Mouse (Mus musculus) hindbrain, embryonic 14.5 days (tissue): ENCODE measurements around the gene Theg. TPM values are rescaled to one million over a fixed set of nuclear protein-coding genes. Genes with fewer than 3 reads are reported as not detected.

Experiments used
- ATAC-seq: fragments of 200-750 bp; cut with Nextera tagmentation; 2 replicates; pipeline ENCODE4 v1.8.0; 2017; ENCODE audit warnings: moderate number of reproducible peaks, mild to moderate bottlenecking, moderate TSS enrichment, moderate library complexity; ENCODE audit not compliant: low FRiP score
- DNase-seq: peaks from one replicate; pipeline ENCODE4 v3.0.0-alpha.2; 2015; ENCODE audit warnings: low spot score
- H3K27ac ChIP-seq: fragments of 300-500 bp; sonication (generic); 2 replicates; pipeline ENCODE4 v1.5.1; 2014; ENCODE audit warnings: mild to moderate bottlenecking, moderate library complexity
- H3K27me3 ChIP-seq: fragments of 300-500 bp; sonication (generic); 2 replicates; pipeline ENCODE4 v1.6.1; 2014; ENCODE audit warnings: mild to moderate bottlenecking, low read length, mixed read lengths; ENCODE audit not compliant: control insufficient read depth, insufficient read depth
- H3K36me3 ChIP-seq: fragments of 300-500 bp; sonication (generic); replicated peaks from 2 replicates; pipeline ENCODE4 v1.6.1; 2014; ENCODE audit not compliant: control insufficient read depth, insufficient read depth
- H3K4me1 ChIP-seq: fragments of 300-500 bp; sonication (generic); replicated peaks from 2 replicates; pipeline ENCODE4 v1.6.1; 2014; ENCODE audit warnings: antibody characterized with exemption, low read length, mixed read lengths; ENCODE audit not compliant: control insufficient read depth, insufficient read depth
- H3K4me2 ChIP-seq: fragments of 300-500 bp; sonication (generic); replicated peaks from 2 replicates; pipeline ENCODE4 v1.6.1; 2014; ENCODE audit warnings: mild to moderate bottlenecking, moderate library complexity
- H3K4me3 ChIP-seq: fragments of 300-500 bp; sonication (generic); replicated peaks from 2 replicates; pipeline ENCODE4 v1.5.1; 2014; ENCODE audit warnings: mild to moderate bottlenecking, low read length
- H3K9ac ChIP-seq: fragments of 300-500 bp; sonication (generic); 2 replicates; pipeline ENCODE4 v1.6.1; 2014
- H3K9me3 ChIP-seq: fragments of 300-500 bp; sonication (generic); 2 replicates; pipeline ENCODE4 v1.6.1; 2016; ENCODE audit warnings: low read length; ENCODE audit not compliant: control insufficient read depth
- WGBS: fragments of 180-500 bp; shearing (Covaris S2); extraction: QIAGEN DNeasy Blood & Tissue Kit; methylation state at CpG from one replicate; pipeline ENCODE4 v1.1.7; 2014; 5-methylcytosine and 5-hydroxymethylcytosine counted together
- polyA plus RNA-seq: library from polyadenylated mRNA; unstranded; fragments of >200 nt; fragmentation: Nextera tagmentation; extraction: Ambion mirVana; gene quantifications from 2 replicates; pipeline ENCODE4 v1.2.1, GENCODE M21; 2014

Theg gene
- polyA plus RNA-seq, 1 experiment from 2014 or later, result not detected

DNA sequence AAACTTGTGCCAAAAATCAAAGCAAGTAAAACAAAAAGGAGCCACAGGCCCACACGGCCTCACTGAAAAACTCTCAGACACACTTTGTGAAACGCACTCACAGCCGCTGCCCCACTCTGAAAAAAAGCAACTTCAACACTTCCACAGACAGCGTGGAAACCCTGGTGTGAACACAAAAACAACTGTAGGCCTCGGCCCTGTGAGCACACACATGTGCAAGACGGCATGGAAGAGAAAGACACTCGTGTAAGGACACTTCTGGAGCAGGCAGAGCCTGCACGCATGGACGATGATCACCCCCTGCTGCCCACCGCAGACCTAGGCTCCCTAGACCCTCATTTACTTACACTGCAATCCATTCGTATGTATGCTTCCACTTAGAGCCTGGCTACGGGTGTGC, 41.2 kb downstream of the Theg start:
- H3K4me2 ChIP-seq, result no peak overlapping the region
- H3K36me3 ChIP-seq, result peaks cover 93% of the 10 kb centered on the region
- no peak for ATAC-seq
- no peaks in the 10 kb centered on the region for H3K27me3 ChIP-seq
- no peaks in the 10 kb centered on the region for H3K4me1 ChIP-seq
- no peak for DNase-seq
- no peak overlapping the region for H3K9ac ChIP-seq
- H3K9me3 ChIP-seq, result no peaks in the 10 kb centered on the region
- 89% methylated on average over 12 of the region's 12 CpGs for WGBS
- no peak overlapping the region for H3K4me3 ChIP-seq
- no peak overlapping the region for H3K27ac ChIP-seq

DNA sequence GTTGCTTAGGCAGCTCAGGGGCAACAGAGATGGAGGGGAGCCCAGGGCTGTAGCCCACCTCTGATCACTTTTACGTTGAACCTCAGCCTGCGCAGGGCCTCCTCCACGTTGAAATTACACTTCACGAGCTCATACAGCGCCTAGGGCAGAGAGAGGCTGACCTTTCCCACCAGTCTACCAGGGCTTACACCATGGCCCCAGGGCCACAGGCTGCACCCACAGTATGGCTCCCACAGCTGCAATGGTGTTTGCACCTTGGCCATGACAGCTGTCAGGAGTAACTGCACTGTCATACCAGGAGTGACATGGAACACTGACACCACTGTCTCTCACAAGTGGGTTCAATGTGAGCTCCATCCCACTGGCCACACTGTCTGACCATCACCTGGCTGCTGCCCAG, 42.5 kb downstream of the Theg start:
- no peak overlapping the region for H3K4me2 ChIP-seq
- no peaks in the 10 kb centered on the region for H3K4me1 ChIP-seq
- no peak overlapping the region for H3K4me3 ChIP-seq

DNA sequence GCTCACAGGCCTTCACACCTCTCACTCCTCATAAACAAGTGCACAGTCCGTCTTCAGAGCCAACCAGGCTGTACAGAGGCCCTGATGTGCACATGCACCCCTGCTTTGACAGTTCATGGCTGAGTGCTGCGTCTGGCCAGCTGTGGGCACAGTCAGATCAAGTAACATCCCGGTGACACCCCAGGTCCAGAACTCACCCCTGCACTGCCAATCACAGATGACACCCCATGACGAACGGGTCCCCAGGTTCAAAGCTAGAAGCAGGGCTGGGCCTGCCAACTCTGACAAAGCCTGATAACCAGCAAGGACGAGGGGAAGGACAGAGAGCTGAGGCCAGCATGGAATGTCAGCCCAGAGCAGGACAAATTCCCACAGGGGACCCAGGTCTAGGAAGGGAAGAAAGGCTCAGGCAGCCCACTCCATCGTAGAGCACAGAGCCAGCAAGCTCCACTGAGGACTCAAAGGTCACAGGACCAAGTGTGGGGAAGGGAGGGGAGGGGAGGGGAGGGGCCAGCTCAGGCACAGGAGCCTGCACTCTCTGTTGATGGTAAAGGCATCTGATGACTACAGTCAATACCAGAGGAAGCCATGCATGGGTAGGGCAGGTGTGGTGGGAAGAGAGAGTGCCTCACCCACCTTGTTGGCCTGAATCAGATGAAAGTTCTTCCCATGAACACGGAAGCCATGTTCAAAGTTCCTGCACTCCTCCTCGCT, 43.1 kb downstream of the Theg start:
- H3K36me3 ChIP-seq, result peaks cover 99% of the 10 kb centered on the region
- H3K4me1 ChIP-seq, result no peaks in the 10 kb centered on the region
- no peaks in the 10 kb centered on the region for H3K27me3 ChIP-seq
- no peak for DNase-seq
- WGBS, result 87% methylated on average over 9 of the region's 9 CpGs
- no peaks in the 10 kb centered on the region for H3K9me3 ChIP-seq
- H3K4me3 ChIP-seq, result no peak overlapping the region
- ATAC-seq, result no peak
- H3K27ac ChIP-seq, result no peak overlapping the region
- H3K9ac ChIP-seq, result no peak overlapping the region
- no peak overlapping the region for H3K4me2 ChIP-seq

More for the DNA sequence above, 42.5 kb downstream of the Theg start:
- ATAC-seq (no peak), DNase-seq (no peak)
- WGBS, result 100% methylated on average over 5 of the region's 5 CpGs
- no peaks in the 10 kb centered on the region for H3K9me3 ChIP-seq
- no peaks in the 10 kb centered on the region for H3K27me3 ChIP-seq
- no peak overlapping the region for H3K9ac ChIP-seq
- no peak overlapping the region for H3K27ac ChIP-seq
- peaks cover 99% of the 10 kb centered on the region for H3K36me3 ChIP-seq

DNA sequence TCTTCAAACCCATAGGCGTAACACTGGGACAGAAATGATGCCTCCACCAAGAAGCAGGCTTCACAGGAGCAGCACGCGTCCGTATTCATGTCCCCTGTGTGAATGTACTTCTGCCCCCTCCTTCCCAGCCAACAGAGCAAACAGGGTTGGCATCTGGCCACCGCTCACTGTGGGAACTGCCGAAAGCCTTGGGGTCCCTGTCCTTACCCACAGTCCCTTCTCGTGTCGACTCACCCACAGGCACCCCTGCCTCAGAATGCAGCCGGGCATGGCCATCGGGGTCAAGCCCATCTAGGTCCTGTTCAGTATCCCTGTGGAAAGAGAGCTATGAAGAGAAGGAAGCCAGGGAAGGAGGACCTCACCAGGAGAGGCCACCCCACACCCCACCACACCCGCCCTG, 45.0 kb downstream of the Theg start:
- 93% methylated on average over 11 of the region's 11 CpGs for WGBS
- Histone ChIP-seq H3K4me2 (no peak overlapping the region), H3K27me3 (no peaks in the 10 kb centered on the region), H3K4me1 (no peaks in the 10 kb centered on the region), H3K9ac (no peak overlapping the region), H3K36me3 (peaks cover 95% of the 10 kb centered on the region), H3K27ac (no peak overlapping the region), H3K9me3 (no peaks in the 10 kb centered on the region), H3K4me3 (no peak overlapping the region)
- ATAC-seq (no peak), DNase-seq (no peak)

DNA sequence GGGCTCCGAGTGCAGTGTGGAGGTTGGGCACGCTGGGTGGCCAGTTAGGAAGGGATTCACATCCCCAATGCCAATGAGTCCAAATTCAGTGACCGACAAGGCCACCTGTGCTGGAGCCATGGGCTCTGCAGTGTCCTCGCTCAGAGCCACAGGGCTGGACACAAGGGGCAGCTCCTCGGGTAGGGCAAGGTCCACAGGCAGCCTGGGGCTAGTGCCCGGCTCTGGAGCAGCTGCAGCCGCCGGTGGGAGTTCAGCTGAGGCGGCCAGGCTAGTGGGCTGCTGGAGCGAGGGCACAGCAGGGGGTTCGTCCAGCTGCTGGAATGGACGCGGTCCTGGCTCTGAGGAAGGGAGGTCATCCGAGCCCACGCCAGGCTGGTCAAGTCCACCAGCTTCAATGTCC, 45.6 kb downstream of the Theg start:
- H3K9me3 ChIP-seq, result no peaks in the 10 kb centered on the region
- peaks cover 88% of the 10 kb centered on the region for H3K36me3 ChIP-seq
- ATAC-seq (no peak), DNase-seq (no peak)
- H3K27me3 ChIP-seq, result no peaks in the 10 kb centered on the region
- no peak overlapping the region for H3K4me2 ChIP-seq
- no peak overlapping the region for H3K27ac ChIP-seq
- H3K4me1 ChIP-seq, result no peaks in the 10 kb centered on the region
- H3K4me3 ChIP-seq, result no peak overlapping the region
- no peak overlapping the region for H3K9ac ChIP-seq
- WGBS, result 72% methylated on average over 15 of the region's 15 CpGs

DNA sequence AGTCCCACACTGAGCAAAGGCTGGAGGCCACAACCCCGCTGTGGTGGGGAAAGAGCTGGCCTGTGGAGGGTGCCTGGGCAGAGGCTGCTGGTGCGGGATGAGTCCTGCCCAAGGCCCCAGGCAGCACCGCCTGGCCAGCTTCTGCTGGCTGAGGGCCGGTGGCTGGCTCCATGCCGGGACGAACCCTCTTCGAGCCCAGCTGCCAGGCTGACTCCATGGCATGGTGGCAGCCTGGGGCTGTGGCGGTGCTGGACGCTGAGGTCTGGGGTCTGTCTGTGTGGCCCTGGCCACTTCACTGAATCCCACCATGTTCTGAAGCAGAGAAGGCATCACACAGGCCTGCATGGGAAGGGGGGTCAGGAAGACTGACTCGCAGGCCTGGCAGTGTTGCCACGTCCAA, 46.4 kb downstream of the Theg start:
- H3K9ac ChIP-seq, result no peak overlapping the region
- no peaks in the 10 kb centered on the region for H3K9me3 ChIP-seq
- no peaks in the 10 kb centered on the region for H3K4me1 ChIP-seq
- no peak for ATAC-seq
- no peak overlapping the region for H3K27ac ChIP-seq
- H3K4me2 ChIP-seq, result no peak overlapping the region
- no peak for DNase-seq
- H3K4me3 ChIP-seq, result no peak overlapping the region
- 96% methylated on average over 11 of the region's 11 CpGs for WGBS
- H3K36me3 ChIP-seq, result peaks cover 80% of the 10 kb centered on the region
- H3K27me3 ChIP-seq, result no peaks in the 10 kb centered on the region

DNA sequence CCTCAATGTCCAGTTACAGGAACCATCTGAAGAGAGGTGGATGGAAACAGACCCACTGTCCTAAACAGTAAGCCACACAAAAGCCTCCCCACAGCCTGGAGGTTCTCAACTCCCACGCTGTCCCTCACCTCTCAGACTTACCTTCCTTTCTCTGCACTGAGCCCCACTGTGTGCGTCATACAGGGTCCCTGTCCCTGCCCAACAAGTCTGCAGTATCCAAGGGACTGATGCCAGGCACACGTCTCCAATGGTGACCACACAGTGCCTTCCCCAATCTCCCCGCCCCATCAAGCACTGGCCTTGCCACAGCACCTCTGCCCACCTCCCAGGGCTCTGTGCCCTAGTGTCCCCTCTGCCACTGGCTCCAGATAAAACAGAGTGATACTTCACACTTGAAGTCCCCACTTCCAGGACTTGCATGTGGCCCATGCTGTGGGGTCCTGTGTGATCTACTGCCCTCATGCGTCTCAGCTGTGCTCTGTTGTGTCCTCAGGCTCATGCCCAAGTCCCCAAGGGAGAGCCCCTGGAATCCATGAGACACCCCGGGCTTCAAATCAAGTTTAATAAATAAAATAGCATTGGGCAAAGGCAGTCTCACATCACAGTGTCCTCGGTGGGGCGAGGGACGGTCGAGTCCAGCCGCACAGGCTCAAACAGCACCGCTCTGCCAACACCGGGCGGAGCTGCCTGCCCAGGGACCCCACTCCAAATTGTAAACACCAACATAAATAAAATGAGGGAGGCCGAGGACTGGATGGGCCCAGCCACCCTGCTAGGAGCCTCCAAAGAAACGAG, 47.2 kb downstream of the Theg start:
- Histone ChIP-seq H3K9ac (no peak overlapping the region), H3K4me1 (no peaks in the 10 kb centered on the region), H3K4me2 (no peak overlapping the region), H3K27ac (no peak overlapping the region), H3K27me3 (no peaks in the 10 kb centered on the region), H3K4me3 (no peak overlapping the region), H3K9me3 (no peaks in the 10 kb centered on the region), H3K36me3 (peaks cover 72% of the 10 kb centered on the region)
- 95% methylated on average over 16 of the region's 16 CpGs for WGBS
- ATAC-seq (no peak), DNase-seq (no peak)

DNA sequence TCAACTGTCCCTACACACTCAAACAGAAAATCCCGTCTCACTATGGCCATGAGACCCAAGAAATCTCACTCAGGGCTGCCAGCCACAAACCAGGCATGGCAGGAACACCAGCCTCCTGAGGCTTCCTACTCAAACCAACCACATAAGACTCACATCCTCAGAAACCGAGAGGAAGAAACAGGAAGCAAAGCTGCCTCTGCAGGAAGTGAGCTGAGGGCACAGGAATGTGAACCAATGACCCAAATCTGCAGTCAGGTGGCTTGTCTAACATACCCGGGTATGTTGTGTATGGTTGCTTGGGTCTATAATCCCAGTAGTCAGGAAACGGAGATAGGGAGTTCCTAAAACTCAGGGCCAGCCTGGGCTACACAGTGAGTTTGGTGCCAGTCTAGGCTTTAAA, 48.3 kb downstream of the Theg start:
- no peak overlapping the region for H3K4me2 ChIP-seq
- no peak overlapping the region for H3K4me3 ChIP-seq
- no peak overlapping the region for H3K27ac ChIP-seq
- 84% methylated on average over 4 of the region's 4 CpGs for WGBS
- H3K27me3 ChIP-seq, result 0 out of 2 replicates have a peak, but pooled peaks cover 4% of the 10 kb centered on the region
- H3K4me1 ChIP-seq, result peaks cover 2% of the 10 kb centered on the region; the same call in 1 of the 2 replicates
- ATAC-seq, result no peak
- peaks cover 62% of the 10 kb centered on the region for H3K36me3 ChIP-seq
- H3K9ac ChIP-seq, result no peak overlapping the region
- H3K9me3 ChIP-seq, result no peaks in the 10 kb centered on the region
- DNase-seq, result no peak

DNA sequence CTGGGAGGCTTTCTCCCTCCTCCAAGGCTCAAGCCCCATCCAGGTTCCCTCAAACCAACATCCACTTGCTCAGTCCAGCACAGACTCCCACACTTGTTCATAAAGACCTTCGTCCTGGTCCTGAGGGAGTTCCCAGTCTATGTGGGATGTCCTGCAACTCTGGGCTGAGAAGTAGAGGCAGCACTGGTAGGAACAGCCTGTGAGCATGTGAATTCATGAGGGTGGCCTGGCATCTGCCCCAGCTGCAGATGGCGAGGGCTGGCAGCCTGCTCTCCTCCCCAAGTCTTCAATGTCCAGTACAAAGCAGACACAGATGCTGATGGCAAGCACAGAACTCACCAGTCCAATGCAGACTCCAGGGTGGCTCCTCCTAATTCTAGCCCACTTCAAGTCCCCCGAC, 48.8 kb downstream of the Theg start:
- Histone ChIP-seq H3K36me3 (peaks cover 56% of the 10 kb centered on the region), H3K27ac (no peak overlapping the region)
- no peak for ATAC-seq

More for the DNA sequence above, 48.8 kb downstream of the Theg start:
- 0 out of 2 replicates have a peak, but pooled peaks cover 4% of the 10 kb centered on the region for H3K27me3 ChIP-seq
- no peaks in the 10 kb centered on the region for H3K9me3 ChIP-seq
- WGBS, result 87% methylated on average over 3 of the region's 3 CpGs
- no peak for DNase-seq
- H3K4me2 ChIP-seq, result no peak overlapping the region
- no peak overlapping the region for H3K9ac ChIP-seq
- no peak overlapping the region for H3K4me3 ChIP-seq
- peaks cover 5% of the 10 kb centered on the region for H3K4me1 ChIP-seq
